Mouse (Mus musculus): Measurements from ENCODE around the gene Rapgef3. TPM values are rescaled to one million over a fixed set of nuclear protein-coding genes. Genes with fewer than 3 reads are reported as not detected.

Rapgef3 gene
- polyA plus RNA-seq, 1 experiment: 0.88 TPM

- no peak for TF ChIP-seq USF1 (IDR thresholded peaks at IDR 0.05; ENCODE audit: low read depth)
- no peak for TF ChIP-seq CEBPB (IDR thresholded peaks at IDR 0.05; ENCODE audit: low read depth)
- no peak for TF ChIP-seq FOSL1 (IDR thresholded peaks at IDR 0.05; ENCODE audit: insufficient read depth, low read length, poor library complexity, severe bottlenecking)
- TF ChIP-seq CTCF (IDR thresholded peaks at IDR 0.05; ENCODE audit: control insufficient read depth, insufficient read depth, insufficient read length): no peak
- TF ChIP-seq MYOG (IDR thresholded peaks at IDR 0.05; ENCODE audit: control insufficient read depth, extremely low read depth, insufficient read length): no peak
- no peak for TF ChIP-seq MAX (IDR thresholded peaks at IDR 0.05)
- no peak for TF ChIP-seq MYOD1 (IDR thresholded peaks at IDR 0.05; ENCODE audit: control insufficient read depth, insufficient read length, low read depth)
- no peaks in the 10 kb centered on the region for H3K79me2 ChIP-seq (ENCODE audit: control insufficient read depth, insufficient read depth)
- H3ac ChIP-seq (ENCODE audit: control insufficient read depth, insufficient read length, low read depth): no peak overlapping the region
- H3K4me3 ChIP-seq (ENCODE audit: insufficient read depth, poor library complexity, severe bottlenecking): no peak overlapping the region
- H3K36me3 ChIP-seq (ENCODE audit: control insufficient read depth, insufficient read depth): peaks cover 96% of the 10 kb centered on the region
- no peaks in the 10 kb centered on the region for H3K27me3 ChIP-seq (ENCODE audit: control insufficient read depth, insufficient read depth, insufficient read length)
- no peaks in the 10 kb centered on the region for H3K79me3 ChIP-seq (ENCODE audit: low read depth)
Observed at GRCm38 (mm10) chr15:97798134-97798533, 30.4 kb upstream of the Rapgef3 start.

- no peaks in the 10 kb centered on the region for H3K27me3 ChIP-seq (ENCODE audit: control insufficient read depth, insufficient read depth, insufficient read length)
- no peak for TF ChIP-seq USF1 (IDR thresholded peaks at IDR 0.05; ENCODE audit: low read depth)
- no peak for TF ChIP-seq CEBPB (IDR thresholded peaks at IDR 0.05; ENCODE audit: low read depth)
- no peak for TF ChIP-seq MAX (IDR thresholded peaks at IDR 0.05)
- no peak for TF ChIP-seq FOSL1 (IDR thresholded peaks at IDR 0.05; ENCODE audit: insufficient read depth, low read length, poor library complexity, severe bottlenecking)
- no peak for TF ChIP-seq MYOG (IDR thresholded peaks at IDR 0.05; ENCODE audit: control insufficient read depth, extremely low read depth, insufficient read length)
- TF ChIP-seq MYOD1 (IDR thresholded peaks at IDR 0.05; ENCODE audit: control insufficient read depth, insufficient read length, low read depth): no peak
- no peak for TF ChIP-seq CTCF (IDR thresholded peaks at IDR 0.05; ENCODE audit: control insufficient read depth, insufficient read depth, insufficient read length)
- H3K79me2 ChIP-seq (ENCODE audit: control insufficient read depth, insufficient read depth): no peaks in the 10 kb centered on the region
- H3K79me3 ChIP-seq (ENCODE audit: low read depth): no peaks in the 10 kb centered on the region
- H3K36me3 ChIP-seq (ENCODE audit: control insufficient read depth, insufficient read depth): peaks cover 98% of the 10 kb centered on the region
- H3K4me3 ChIP-seq (ENCODE audit: insufficient read depth, poor library complexity, severe bottlenecking): no peak overlapping the region
- no peak overlapping the region for H3ac ChIP-seq (ENCODE audit: control insufficient read depth, insufficient read length, low read depth)
Observed at GRCm38 (mm10) chr15:97796674-97797310, 29.0 kb upstream of the Rapgef3 start.

GRCm38 (mm10) chr15:97795559-97796235, 27.9 kb upstream of the Rapgef3 start:
- peaks cover 97% of the 10 kb centered on the region for H3K36me3 ChIP-seq (ENCODE audit: control insufficient read depth, insufficient read depth)
- TF ChIP-seq CTCF (IDR thresholded peaks at IDR 0.05; ENCODE audit: control insufficient read depth, insufficient read depth, insufficient read length) (no peak), MYOD1 (IDR thresholded peaks at IDR 0.05; ENCODE audit: control insufficient read depth, insufficient read length, low read depth) (no peak), USF1 (IDR thresholded peaks at IDR 0.05; ENCODE audit: low read depth) (no peak)
- no peak overlapping the region for H3K4me3 ChIP-seq (ENCODE audit: insufficient read depth, poor library complexity, severe bottlenecking)
- no peak overlapping the region for H3ac ChIP-seq (ENCODE audit: control insufficient read depth, insufficient read length, low read depth)
- no peaks in the 10 kb centered on the region for H3K27me3 ChIP-seq (ENCODE audit: control insufficient read depth, insufficient read depth, insufficient read length)
- H3K79me3 ChIP-seq (ENCODE audit: low read depth): no peaks in the 10 kb centered on the region
- no peaks in the 10 kb centered on the region for H3K79me2 ChIP-seq (ENCODE audit: control insufficient read depth, insufficient read depth)

GRCm38 (mm10) chr15:97794268-97794667, 26.5 kb upstream of the Rapgef3 start:
- Histone ChIP-seq H3K36me3 (ENCODE audit: control insufficient read depth, insufficient read depth) (peaks cover 99% of the 10 kb centered on the region), H3K27me3 (ENCODE audit: control insufficient read depth, insufficient read depth, insufficient read length) (no peaks in the 10 kb centered on the region), H3K4me3 (ENCODE audit: insufficient read depth, poor library complexity, severe bottlenecking) (no peak overlapping the region), H3ac (ENCODE audit: control insufficient read depth, insufficient read length, low read depth) (no peak overlapping the region), H3K79me3 (ENCODE audit: low read depth) (peaks cover 2% of the 10 kb centered on the region), H3K79me2 (ENCODE audit: control insufficient read depth, insufficient read depth) (peaks cover 13% of the 10 kb centered on the region)
- TF ChIP-seq CEBPB (IDR thresholded peaks at IDR 0.05; ENCODE audit: low read depth): no peak
- no peak for TF ChIP-seq MYOG (IDR thresholded peaks at IDR 0.05; ENCODE audit: control insufficient read depth, extremely low read depth, insufficient read length)
- no peak for TF ChIP-seq CTCF (IDR thresholded peaks at IDR 0.05; ENCODE audit: control insufficient read depth, insufficient read depth, insufficient read length)

- Histone ChIP-seq H3K36me3 (ENCODE audit: control insufficient read depth, insufficient read depth) (peaks cover 97% of the 10 kb centered on the region), H3K79me2 (ENCODE audit: control insufficient read depth, insufficient read depth) (peaks cover 20% of the 10 kb centered on the region), H3K27me3 (ENCODE audit: control insufficient read depth, insufficient read depth, insufficient read length) (no peaks in the 10 kb centered on the region), H3ac (ENCODE audit: control insufficient read depth, insufficient read length, low read depth) (no peak overlapping the region), H3K4me3 (ENCODE audit: insufficient read depth, poor library complexity, severe bottlenecking) (no peak overlapping the region), H3K79me3 (ENCODE audit: low read depth) (peaks cover 3% of the 10 kb centered on the region)
- TF ChIP-seq MYOD1 (IDR thresholded peaks at IDR 0.05; ENCODE audit: control insufficient read depth, insufficient read length, low read depth) (no peak), CTCF (IDR thresholded peaks at IDR 0.05; ENCODE audit: control insufficient read depth, insufficient read depth, insufficient read length) (no peak), USF1 (IDR thresholded peaks at IDR 0.05; ENCODE audit: low read depth) (no peak), MAX (IDR thresholded peaks at IDR 0.05) (no peak), FOSL1 (IDR thresholded peaks at IDR 0.05; ENCODE audit: insufficient read depth, low read length, poor library complexity, severe bottlenecking) (no peak)
Observed at GRCm38 (mm10) chr15:97793386-97794153, 25.8 kb upstream of the Rapgef3 start.

Data from C2C12 (cell line).